Mouse (Mus musculus) adrenal gland, postnatal 14 days (tissue): ENCODE measurements around the gene Chad. TPM values are rescaled to one million over a fixed set of nuclear protein-coding genes. Genes with fewer than 3 reads are reported as not detected.

Experiments used
- DNase-seq: peaks from one replicate; pipeline ENCODE4 v3.0.0; 2021; ENCODE audit warnings: mixed read lengths
- total RNA-seq: library from RNA; stranded (reverse); gene quantifications from 2 replicates; pipeline ENCODE4 v1.2.3, GENCODE M21; 2021

Gene Chad
- total RNA-seq, 1 experiment from 2014 or later = not detected

GRCm38 (mm10) chr11:94566534-94566933 is 1.7 kb downstream of the Chad start:
- no peak for DNase-seq

- no peak for DNase-seq
These were observed 2.5 kb downstream of the Chad start for GRCm38 (mm10) chr11:94567326-94567725.

GRCm38 (mm10) chr11:94570612-94571011 is 5.8 kb downstream of the Chad start:
- DNase-seq = peak; percentile 59

GRCm38 (mm10) chr11:94571850-94572249 is 7.0 kb downstream of the Chad start:
- DNase-seq = no peak

- DNase-seq = no peak
These were observed 9.7 kb downstream of the Chad start for GRCm38 (mm10) chr11:94574560-94574959.

GRCm38 (mm10) chr11:94575036-94575435 is 10.2 kb downstream of the Chad start:
- DNase-seq = no peak

- DNase-seq = no peak
These were observed 11.5 kb downstream of the Chad start for GRCm38 (mm10) chr11:94576361-94576760.

- DNase-seq = no peak
These were observed 15.4 kb downstream of the Chad start for GRCm38 (mm10) chr11:94580111-94580740.

- no peak for DNase-seq
These were observed 20.2 kb downstream of the Chad start for GRCm38 (mm10) chr11:94585091-94585490.

- DNase-seq = no peak
These were observed 22.7 kb downstream of the Chad start for GRCm38 (mm10) chr11:94587511-94587910.

- DNase-seq = no peak
These were observed 31.5 kb downstream of the Chad start for GRCm38 (mm10) chr11:94596311-94596852.

GRCm38 (mm10) chr11:94597319-94597718 is 32.5 kb downstream of the Chad start:
- peak; percentile 92 for DNase-seq

- no peak for DNase-seq
These were observed 33.7 kb downstream of the Chad start for GRCm38 (mm10) chr11:94598437-94599120.

GRCm38 (mm10) chr11:94600447-94600846 is 35.6 kb downstream of the Chad start:
- no peak for DNase-seq

GRCm38 (mm10) chr11:94601321-94602281 is 36.8 kb downstream of the Chad start, which contains the start of gene Acsf2:
Acsf2 (minus strand) TSS chr11:94601871.
- DNase-seq = peak; percentile 92

GRCm38 (mm10) chr11:94602356-94602955 is 37.6 kb downstream of the Chad start:
- DNase-seq = peak; percentile 36

- DNase-seq = peak; percentile 73
These were observed 46.2 kb downstream of the Chad start for GRCm38 (mm10) chr11:94610744-94611740.

GRCm38 (mm10) chr11:94614603-94615002 is 49.8 kb downstream of the Chad start:
- DNase-seq = no peak

GRCm38 (mm10) chr11:94615494-94615893 is 50.6 kb downstream of the Chad start:
- DNase-seq = no peak

- no peak for DNase-seq
These were observed 52.8 kb downstream of the Chad start for GRCm38 (mm10) chr11:94617646-94618045.
